Mouse (Mus musculus) liver, adult 2 months (tissue): ENCODE results near the gene C1qa.

ENCODE experiments used
- CTCF ChIP-seq: fragments of 200-500 bp; IDR thresholded peaks from 2 replicates; pipeline ENCODE4 v1.5.1; 2011; ENCODE audit warnings: low read depth, low read length, control low read depth
- POLR2A ChIP-seq: fragments of 200-500 bp; IDR thresholded peaks from 2 replicates; pipeline ENCODE4 v1.6.1; 2011; ENCODE audit warnings: low read length, control low read depth; ENCODE audit not compliant: insufficient read depth; ENCODE audit errors: extremely low read depth

DNA sequence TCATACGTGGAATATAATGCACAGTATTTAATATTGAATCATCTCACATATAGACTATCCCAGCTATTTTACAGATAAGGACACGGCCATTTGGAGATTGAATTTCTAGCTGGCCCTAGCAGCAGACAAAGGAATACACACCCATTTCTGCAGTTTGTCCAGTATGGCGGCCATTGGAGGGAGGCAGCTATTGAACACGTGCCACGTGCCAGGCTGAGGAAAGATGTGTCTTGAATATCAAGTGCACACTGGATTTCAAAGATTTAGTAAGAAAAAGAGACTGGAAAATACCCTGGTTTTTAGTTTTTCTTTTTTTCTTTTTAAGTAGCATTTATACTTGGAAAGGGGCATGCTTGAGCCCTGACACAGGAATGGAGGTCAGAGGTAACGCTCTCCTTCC lies 51.4 kb downstream of the C1qa start:
- no peak for TF ChIP-seq POLR2A
- TF ChIP-seq CTCF: no peak
